Mouse (Mus musculus) gastrocnemius, postnatal 25 days (tissue): ENCODE results near the gene Cacna1a. TPM values are rescaled to one million over a fixed set of nuclear protein-coding genes. Genes with fewer than 3 reads are reported as not detected.
A peak's percentile ranks its signal among the peaks of the same experiment; 100 is the strongest.

ENCODE experiments used
- DNase-seq: peaks from one replicate; pipeline ENCODE4 v3.0.0; 2022
- total RNA-seq, 2 experiments: library from RNA; stranded (reverse); gene quantifications; 1 replicate in 1 of 2; 2 replicates in 1 of 2; pipeline ENCODE4 v1.2.3; 2021

Gene Cacna1a
- total RNA-seq, 2 experiments from 2014 or later, result 3.8 to 3.9 TPM

DNA sequence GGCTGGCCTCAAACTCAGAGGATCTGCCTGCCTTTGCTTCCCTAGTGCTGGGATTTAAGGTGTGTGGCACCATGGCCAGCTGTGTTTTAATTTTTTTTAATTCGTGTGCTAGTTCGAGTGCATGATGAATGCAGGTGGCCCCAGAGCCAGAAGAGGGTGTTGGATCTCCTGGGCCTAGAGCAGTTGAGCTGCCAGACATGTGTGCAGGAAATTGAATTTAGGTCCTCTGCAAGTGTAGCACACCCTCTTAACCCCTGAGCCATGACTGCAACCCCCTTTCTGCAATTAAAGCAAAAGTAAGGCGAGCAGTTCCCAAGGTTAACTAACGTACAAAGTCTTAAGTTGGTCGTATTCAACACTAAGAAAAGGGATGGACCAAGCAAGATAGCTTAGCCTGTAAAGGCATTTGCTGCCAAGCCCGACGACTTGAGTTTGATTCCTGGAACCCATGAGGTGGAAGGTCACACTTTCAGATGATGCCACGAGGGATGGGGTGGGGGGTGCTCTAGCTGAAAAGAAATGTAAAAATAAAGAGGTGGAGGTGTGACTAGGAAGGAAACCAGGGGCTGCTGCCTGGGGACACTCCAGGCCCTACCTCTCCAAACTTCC is 249.8 kb downstream of the Cacna1a start:
- no peak for DNase-seq

DNA sequence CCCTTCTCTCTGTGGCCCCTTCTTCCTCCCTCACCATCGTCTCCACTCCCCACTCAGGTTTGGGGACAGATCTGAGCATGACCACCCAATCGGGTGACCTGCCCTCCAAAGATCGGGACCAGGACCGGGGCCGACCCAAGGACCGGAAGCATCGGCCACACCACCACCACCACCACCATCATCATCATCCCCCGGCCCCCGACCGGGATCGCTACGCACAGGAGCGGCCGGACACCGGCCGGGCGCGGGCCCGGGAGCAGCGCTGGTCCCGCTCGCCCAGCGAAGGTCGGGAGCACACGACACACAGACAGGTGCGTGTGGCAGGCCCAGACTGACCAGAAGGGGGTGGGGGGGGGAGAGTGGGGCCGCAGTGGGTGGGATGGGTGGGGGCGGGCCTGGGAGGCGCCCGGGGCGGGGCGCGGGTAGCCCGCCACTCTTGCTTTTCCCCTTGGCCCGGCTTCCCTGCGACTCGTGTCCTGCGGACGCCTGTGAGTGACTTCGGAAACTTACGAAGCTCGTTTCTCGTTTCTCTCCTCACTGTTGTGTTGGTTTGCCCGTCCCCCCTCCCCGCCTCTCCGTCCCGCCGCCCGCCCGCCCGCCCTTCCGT is 250.4 kb downstream of the Cacna1a start:
- DNase-seq, result no peak

- peak; percentile 92 for DNase-seq
These were observed 251.1 kb downstream of the Cacna1a start for GRCm38 (mm10) chr8:84639162-84640009.

GRCm38 (mm10) chr8:84640010-84640588 is 251.9 kb downstream of the Cacna1a start:
- DNase-seq, result no peak

- no peak for DNase-seq
These were observed 252.5 kb downstream of the Cacna1a start for GRCm38 (mm10) chr8:84640617-84641294.

GRCm38 (mm10) chr8:84641578-84642361 is 253.5 kb downstream of the Cacna1a start:
- DNase-seq, result no peak

- DNase-seq, result no peak
These were observed 254.8 kb downstream of the Cacna1a start for GRCm38 (mm10) chr8:84643019-84643418.

DNA sequence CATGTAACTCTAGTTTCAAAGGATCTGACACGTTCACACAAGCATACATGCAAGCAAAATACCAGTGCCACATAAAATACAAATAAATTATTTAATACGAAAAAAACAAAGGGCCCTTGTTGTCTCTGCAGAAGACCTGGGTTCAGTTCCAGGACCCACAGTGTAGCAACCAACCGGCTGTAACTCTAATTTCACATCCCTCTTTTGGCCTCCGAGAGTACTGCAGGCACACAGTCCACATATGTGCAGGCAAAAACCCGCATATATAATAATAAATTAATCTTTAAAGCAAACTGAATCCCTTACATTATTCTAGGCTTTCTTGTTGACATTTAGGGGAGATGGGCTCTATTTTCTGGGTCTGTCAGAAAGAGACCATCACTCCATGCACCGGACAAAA is 258.6 kb downstream of the Cacna1a start:
- no peak for DNase-seq

DNA sequence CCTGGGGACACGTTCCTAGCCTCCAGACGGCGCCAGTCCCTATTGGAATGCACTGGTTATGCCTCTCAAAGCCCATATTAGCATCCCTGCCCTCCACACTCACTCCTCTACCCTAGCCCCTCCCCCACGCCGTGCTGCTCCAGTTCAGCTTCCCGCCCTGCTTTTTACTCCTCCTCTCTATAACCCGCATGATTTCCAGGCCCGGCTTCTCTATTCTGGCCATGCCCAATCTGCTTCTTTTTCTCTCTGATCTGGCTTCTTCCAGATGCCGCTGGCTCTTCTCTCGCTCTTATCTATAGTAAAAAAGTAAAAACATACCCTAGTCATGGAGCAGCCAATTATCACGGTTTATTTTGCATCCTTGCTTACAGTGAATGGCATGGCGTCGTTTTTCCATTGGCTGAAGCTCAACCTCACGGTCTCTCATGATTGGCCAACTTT is 259.2 kb downstream of the Cacna1a start:
- DNase-seq, result no peak

DNA sequence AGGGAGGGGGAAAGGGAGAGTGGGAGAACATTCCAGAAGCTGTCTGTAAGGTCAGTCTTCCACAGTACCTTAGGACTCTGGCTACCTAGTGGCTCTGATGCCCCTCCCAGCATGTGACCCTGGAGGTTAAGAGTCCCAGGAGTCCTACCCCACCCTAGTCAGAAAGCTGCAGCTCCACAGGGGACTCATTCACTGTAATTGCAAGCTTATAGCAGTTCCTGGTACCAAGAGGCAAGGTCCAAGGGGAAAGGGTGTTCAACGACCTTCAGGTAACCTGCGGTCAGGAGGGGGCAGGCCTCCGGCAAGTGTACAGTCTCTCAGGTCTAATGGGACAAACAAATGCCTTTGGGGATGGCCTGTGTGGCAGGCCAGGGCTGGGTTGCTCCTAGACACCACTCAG is 262.0 kb downstream of the Cacna1a start:
- DNase-seq, result no peak

GRCm38 (mm10) chr8:84653092-84653631 is 264.9 kb downstream of the Cacna1a start:
- no peak for DNase-seq

GRCm38 (mm10) chr8:84654597-84654996 is 266.4 kb downstream of the Cacna1a start:
- no peak for DNase-seq

GRCm38 (mm10) chr8:84655336-84656190 is 267.3 kb downstream of the Cacna1a start:
- DNase-seq, result peak; percentile 10

GRCm38 (mm10) chr8:84656191-84656525 is 267.9 kb downstream of the Cacna1a start:
- peak; percentile 19 for DNase-seq

DNA sequence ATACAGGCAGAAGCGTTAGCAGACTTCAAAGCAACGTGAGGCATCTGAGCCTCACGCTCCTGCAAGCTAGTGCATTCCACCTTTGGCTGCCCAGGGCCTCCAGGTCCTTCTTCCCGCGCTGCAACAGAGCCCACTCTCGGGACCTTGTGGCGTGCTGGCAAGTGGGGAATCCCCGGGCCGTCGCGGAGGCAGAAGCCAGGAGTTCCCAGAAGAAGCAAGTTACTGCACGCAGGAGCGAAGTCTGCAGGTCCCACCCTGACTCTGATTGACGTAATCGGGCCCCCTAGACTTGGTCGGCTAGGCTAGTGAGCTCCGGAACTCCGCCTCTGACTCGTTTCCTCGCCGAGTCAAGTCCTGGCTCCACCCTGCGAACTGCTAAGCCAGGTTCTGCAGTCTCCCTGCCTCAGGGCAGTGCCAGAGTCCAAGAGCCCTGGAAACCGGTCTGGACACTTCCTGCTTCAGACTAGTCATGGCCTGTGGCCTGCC is 268.4 kb downstream of the Cacna1a start:
- DNase-seq, result peak; percentile 81

GRCm38 (mm10) chr8:84657203-84657602 is 269.0 kb downstream of the Cacna1a start:
- DNase-seq, result no peak

DNA sequence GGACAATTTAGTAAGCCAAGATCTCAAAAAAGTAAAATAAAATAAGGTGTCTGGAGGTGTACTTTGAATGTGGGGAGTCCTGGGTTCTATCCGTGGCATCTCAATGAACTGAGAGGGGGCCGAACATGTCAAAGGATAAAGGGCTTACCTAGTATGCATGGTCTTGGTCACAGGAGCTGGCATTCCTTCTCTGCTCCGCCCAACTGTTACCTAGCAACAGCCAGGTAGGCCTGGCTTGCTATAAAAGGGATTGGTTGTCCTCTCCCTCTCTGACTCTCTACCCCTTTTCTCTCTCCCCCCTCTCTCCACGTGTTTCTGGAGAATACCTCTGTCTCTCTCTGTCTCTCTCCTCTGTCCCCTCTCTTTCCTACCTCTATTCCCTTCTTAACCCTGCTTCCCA is 269.4 kb downstream of the Cacna1a start:
- DNase-seq, result no peak

- DNase-seq, result no peak
These were observed 270.7 kb downstream of the Cacna1a start for GRCm38 (mm10) chr8:84658951-84659350.

- DNase-seq, result peak; percentile 75
These were observed 271.9 kb downstream of the Cacna1a start for GRCm38 (mm10) chr8:84659936-84660818.
